Mouse (Mus musculus) lung, postnatal 0 days (tissue): ENCODE data around the gene Asap2. TPM values are rescaled to one million over a fixed set of nuclear protein-coding genes. Genes with fewer than 3 reads are reported as not detected.

Experiments used
- ATAC-seq: fragments of 200-750 bp; cut with Nextera tagmentation; 2 replicates; pipeline ENCODE4 v1.8.0; 2017; ENCODE audit warnings: moderate library complexity
- DNase-seq: peaks from one replicate; pipeline ENCODE4 v3.0.0-alpha.2; 2016; ENCODE audit warnings: low spot score
- H3K27ac ChIP-seq: fragments of 300-500 bp; sonication (generic); 2 replicates; pipeline ENCODE4 v1.5.1; 2014; ENCODE audit warnings: antibody characterized with exemption, mild to moderate bottlenecking, low read length, mixed read lengths
- H3K27me3 ChIP-seq: fragments of 300-500 bp; sonication (generic); replicated peaks from 2 replicates; pipeline ENCODE4 v1.6.1; 2014; ENCODE audit warnings: low read length, mixed read lengths; ENCODE audit not compliant: insufficient read depth
- H3K36me3 ChIP-seq: fragments of 300-500 bp; sonication (generic); 2 replicates; pipeline ENCODE4 v1.6.1; 2014; ENCODE audit warnings: low read length, mixed read lengths; ENCODE audit not compliant: insufficient read depth
- H3K4me1 ChIP-seq: fragments of 300-500 bp; sonication (generic); 2 replicates; pipeline ENCODE4 v1.6.1; 2014; ENCODE audit warnings: antibody characterized with exemption, low read depth, low read length, mixed read lengths; ENCODE audit not compliant: insufficient read depth
- H3K4me2 ChIP-seq: fragments of 300-500 bp; sonication (generic); replicated peaks from 2 replicates; pipeline ENCODE4 v1.6.1; 2014; ENCODE audit warnings: low read depth, mild to moderate bottlenecking, low read length, moderate library complexity, mixed read lengths
- H3K4me3 ChIP-seq: fragments of 300-500 bp; sonication (generic); 2 replicates; pipeline ENCODE4 v1.5.1; 2014; ENCODE audit warnings: low read depth, low read length
- H3K9ac ChIP-seq: fragments of 300-500 bp; sonication (generic); replicated peaks from 2 replicates; pipeline ENCODE4 v1.6.1; 2014; ENCODE audit warnings: low read depth, mild to moderate bottlenecking
- H3K9me3 ChIP-seq: fragments of 300-500 bp; sonication (generic); 2 replicates; pipeline ENCODE4 v1.6.1; 2016; ENCODE audit warnings: low read length, mixed read lengths
- CTCF ChIP-seq: IDR thresholded peaks from 2 replicates; pipeline ENCODE4 v1.5.1; 2016; ENCODE audit warnings: antibody characterized with exemption, mild to moderate bottlenecking
- EP300 ChIP-seq: IDR thresholded peaks from 2 replicates; pipeline ENCODE4 v1.6.1; 2016; ENCODE audit warnings: antibody characterized with exemption, mild to moderate bottlenecking, control low read depth
- WGBS: fragments of 180-500 bp; shearing (Covaris S2); extraction: QIAGEN DNeasy Blood & Tissue Kit; methylation state at CpG from one replicate; pipeline ENCODE4 v1.1.7; 2014; 5-methylcytosine and 5-hydroxymethylcytosine counted together
- polyA plus RNA-seq: library from polyadenylated mRNA; unstranded; fragments of >200 nt; fragmentation: Nextera tagmentation; extraction: Ambion mirVana; gene quantifications from 2 replicates; pipeline ENCODE4 v1.2.1, GENCODE M21; 2015

The Asap2 gene
- polyA plus RNA-seq, 1 experiment from 2014 or later, result 6.4 TPM

- DNase-seq (peak; percentile 45), ATAC-seq (no peak)
- Histone ChIP-seq H3K9ac (peak overlapping the region; percentile 56), H3K36me3 (0 out of 2 replicates have a peak, but pooled peaks cover 5% of the 10 kb centered on the region), H3K27me3 (no peaks in the 10 kb centered on the region), H3K4me3 (peak overlapping the region; percentile 61), H3K4me1 (peaks cover 14% of the 10 kb centered on the region; the same call in 1 of the 2 replicates), H3K4me2 (peak overlapping the region; percentile 67), H3K9me3 (no peaks in the 10 kb centered on the region), H3K27ac (peak overlapping the region; percentile 78)
- 19% methylated on average over 18 of the region's 18 CpGs for WGBS
- no peak for TF ChIP-seq CTCF
- TF ChIP-seq EP300, result no peak
Measured at GRCm38 (mm10) chr12:21286712-21287650, 296.7 kb downstream of the Asap2 start.

GRCm38 (mm10) chr12:21288716-21289395 lies 298.6 kb downstream of the Asap2 start:
- peak; percentile 90 for DNase-seq
- no peaks in the 10 kb centered on the region for H3K27me3 ChIP-seq
- ATAC-seq, result peak; percentile 55
- no peaks in the 10 kb centered on the region for H3K9me3 ChIP-seq
- peaks cover 16% of the 10 kb centered on the region; the same call in 1 of the 2 replicates for H3K36me3 ChIP-seq
- TF ChIP-seq CTCF, result no peak
- no peak for TF ChIP-seq EP300
- no peak overlapping the region for H3K9ac ChIP-seq
- no peak overlapping the region for H3K4me3 ChIP-seq
- peak overlapping the region; percentile 20; the same call in 1 of the 2 replicates for H3K4me2 ChIP-seq
- H3K27ac ChIP-seq, result peak overlapping the region; percentile 78
- H3K4me1 ChIP-seq, result peaks cover 14% of the 10 kb centered on the region; the same call in 1 of the 2 replicates
- WGBS, result 64% methylated on average over 3 of the region's 3 CpGs

- peak; percentile 53 for ATAC-seq
- H3K4me2 ChIP-seq, result peak overlapping the region; percentile 20; the same call in 1 of the 2 replicates
- TF ChIP-seq CTCF (no peak), EP300 (peak; percentile 9; the same call in 1 of the 2 replicates)
Measured at GRCm38 (mm10) chr12:21289651-21290050, 299.4 kb downstream of the Asap2 start.

GRCm38 (mm10) chr12:21298856-21299255 lies 308.6 kb downstream of the Asap2 start:
- no peak for TF ChIP-seq CTCF
- TF ChIP-seq EP300, result no peak
- WGBS, result 92% methylated on average over 11 of the region's 11 CpGs
- no peak for ATAC-seq

More at GRCm38 (mm10) chr12:21289651-21290050, 299.4 kb downstream of the Asap2 start:
- Histone ChIP-seq H3K4me1 (peaks cover 14% of the 10 kb centered on the region; the same call in 1 of the 2 replicates), H3K36me3 (peaks cover 24% of the 10 kb centered on the region), H3K4me3 (no peak overlapping the region), H3K9ac (no peak overlapping the region), H3K9me3 (no peaks in the 10 kb centered on the region), H3K27me3 (no peaks in the 10 kb centered on the region), H3K27ac (peak overlapping the region; percentile 78)
- peak; percentile 90 for DNase-seq
- 46% methylated on average over 6 of the region's 6 CpGs for WGBS

GRCm38 (mm10) chr12:21301324-21301723 lies 311.1 kb downstream of the Asap2 start:
- TF ChIP-seq EP300 (no peak), CTCF (no peak)
- no peak for ATAC-seq
- Histone ChIP-seq H3K4me3 (no peak overlapping the region), H3K4me1 (no peaks in the 10 kb centered on the region), H3K27ac (no peak overlapping the region), H3K27me3 (no peaks in the 10 kb centered on the region), H3K9me3 (no peaks in the 10 kb centered on the region), H3K36me3 (peaks cover 57% of the 10 kb centered on the region), H3K9ac (no peak overlapping the region), H3K4me2 (no peak overlapping the region)
- DNase-seq, result no peak
- WGBS, result 73% methylated on average over 7 of the region's 7 CpGs

More at GRCm38 (mm10) chr12:21298856-21299255, 308.6 kb downstream of the Asap2 start:
- no peak overlapping the region for H3K4me3 ChIP-seq
- H3K9me3 ChIP-seq, result no peaks in the 10 kb centered on the region
- H3K36me3 ChIP-seq, result peaks cover 60% of the 10 kb centered on the region
- no peak overlapping the region for H3K27ac ChIP-seq
- no peak overlapping the region for H3K4me2 ChIP-seq
- no peak for DNase-seq
- H3K4me1 ChIP-seq, result no peaks in the 10 kb centered on the region
- H3K9ac ChIP-seq, result no peak overlapping the region
- no peaks in the 10 kb centered on the region for H3K27me3 ChIP-seq

GRCm38 (mm10) chr12:21301932-21302331 lies 311.7 kb downstream of the Asap2 start:
- peaks cover 51% of the 10 kb centered on the region for H3K36me3 ChIP-seq
- H3K9me3 ChIP-seq, result no peaks in the 10 kb centered on the region
- 48% methylated on average over 8 of the region's 8 CpGs for WGBS
- H3K27me3 ChIP-seq, result no peaks in the 10 kb centered on the region
- H3K4me1 ChIP-seq, result no peaks in the 10 kb centered on the region
- no peak for ATAC-seq
- H3K4me3 ChIP-seq, result no peak overlapping the region
- no peak overlapping the region for H3K9ac ChIP-seq
- DNase-seq, result no peak
- no peak overlapping the region for H3K4me2 ChIP-seq
- TF ChIP-seq CTCF (no peak), EP300 (no peak)
- H3K27ac ChIP-seq, result no peak overlapping the region
